Mouse (Mus musculus): ENCODE measurements around the gene Zswim1. TPM values are rescaled to one million over a fixed set of nuclear protein-coding genes. Genes with fewer than 3 reads are reported as not detected.

Gene Zswim1
- polyA plus RNA-seq (2014; fragmentation: Nextera tagmentation; extraction: Ambion mirVana), result 20.4 and 21.2 TPM in 2 replicates

DNA sequence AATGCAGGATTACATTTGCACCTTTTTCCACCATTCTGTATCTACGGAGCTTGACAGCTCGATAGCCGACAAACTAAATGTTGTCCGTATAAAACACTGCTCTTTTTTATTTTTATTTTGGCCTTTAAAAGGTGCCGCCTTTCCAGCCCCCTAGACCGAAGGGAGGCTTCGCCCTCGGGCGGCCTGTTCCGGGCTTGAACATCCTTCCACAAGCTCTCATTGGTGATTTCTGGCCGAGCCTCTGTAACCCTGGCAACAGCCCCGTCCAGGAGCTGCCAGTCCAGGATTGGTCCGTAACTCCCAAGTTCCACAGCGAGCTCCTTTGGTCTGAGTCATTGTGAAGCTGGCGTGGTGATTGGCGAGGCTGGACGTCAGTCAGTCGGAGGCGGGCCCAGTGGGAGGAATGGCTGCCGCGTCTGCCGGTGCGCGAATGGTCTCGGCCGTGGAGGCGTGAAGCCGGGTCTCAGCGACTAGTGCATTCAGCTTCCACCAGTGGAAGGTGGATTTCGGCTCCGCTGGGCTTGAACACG lies at the start of gene Zswim1:
Gene Zswim1 (plus strand): TSS at position 51 of the 530 bp plus-strand sequence.
- 1% methylated on average over 32 of the region's 32 CpGs for WGBS
- peak; percentile 99 for DNase-seq (ENCODE audit: low spot score)
- H3K27me3 ChIP-seq (ENCODE audit: control insufficient read depth, insufficient read depth, low read length), result no peaks in the 10 kb centered on the region
- peak within 1 kb of the TSS; percentile 43 for H3K4me2 ChIP-seq (ENCODE audit: low read depth, low read length)
- no peaks in the 10 kb centered on the region for H3K9me3 ChIP-seq (replicated peaks; ENCODE audit: control insufficient read depth, low read length)
- H3K4me3 ChIP-seq (ENCODE audit: low read depth, low read length), result peak within 1 kb of the TSS; percentile 65
- peak; percentile 99 for ATAC-seq (replicated peaks; ENCODE audit: insufficient number of reproducible peaks, low FRiP score, low TSS enrichment, low read depth)
- H3K4me1 ChIP-seq (ENCODE audit: control insufficient read depth, insufficient read depth, low read length), result no peaks in the 10 kb centered on the region
- peak within 1 kb of the TSS; percentile 60; the same call in 1 of the 2 replicates for H3K27ac ChIP-seq (replicated peaks; ENCODE audit: low read depth, low read length)
- no peaks in the 10 kb centered on the region; the same call in none of the 2 replicates for H3K36me3 ChIP-seq (replicated peaks; ENCODE audit: control insufficient read depth, insufficient read depth, low read depth, low read length)
- peak within 1 kb of the TSS; percentile 61 for H3K9ac ChIP-seq (replicated peaks; ENCODE audit: low read length)

DNA sequence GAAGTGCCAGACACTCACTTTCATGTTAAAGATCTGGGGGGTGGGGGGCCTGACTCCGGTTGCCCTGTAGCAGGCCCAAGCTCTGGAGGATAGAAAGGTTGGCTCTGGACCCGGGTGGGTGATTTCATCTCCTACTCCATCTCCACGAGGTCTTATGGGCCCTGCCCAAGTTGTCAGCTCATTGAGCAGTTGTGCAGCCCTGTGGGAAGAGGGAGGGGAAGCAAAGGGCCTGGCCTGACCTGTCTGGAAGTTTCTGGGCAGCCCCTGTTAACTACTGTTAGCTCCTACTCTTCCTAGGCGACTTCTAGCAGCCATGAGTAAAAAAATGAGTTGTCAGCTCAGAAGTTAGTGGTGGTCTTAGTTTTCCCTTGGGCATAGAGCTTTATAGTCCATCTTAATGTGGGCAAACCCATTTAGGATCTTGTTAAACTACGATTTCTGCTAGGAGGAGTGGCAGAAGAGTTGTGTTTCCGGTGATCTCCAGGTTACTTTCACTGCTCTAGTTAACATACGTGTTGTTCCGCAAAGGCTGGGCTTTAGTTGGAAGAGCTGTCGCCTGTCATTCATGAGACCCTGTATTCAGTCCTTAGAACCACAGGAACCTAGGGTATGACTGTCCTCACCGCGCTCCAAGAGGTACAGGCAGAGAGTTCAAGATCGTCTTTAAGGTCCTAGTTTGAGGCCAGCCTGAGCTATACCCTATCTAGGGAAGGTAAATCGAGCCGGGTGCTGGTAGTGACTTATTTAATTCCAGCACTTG lies 49.1 kb upstream of the Zswim1 start:
- Histone ChIP-seq H3K4me2 (ENCODE audit: low read depth, low read length) (no peak overlapping the region), H3K27ac (replicated peaks; ENCODE audit: low read depth, low read length) (no peak overlapping the region), H3K4me1 (ENCODE audit: control insufficient read depth, insufficient read depth, low read length) (peaks cover 4% of the 10 kb centered on the region; the same call in 1 of the 2 replicates), H3K9ac (replicated peaks; ENCODE audit: low read length) (no peak overlapping the region), H3K27me3 (ENCODE audit: control insufficient read depth, insufficient read depth, low read length) (no peaks in the 10 kb centered on the region), H3K9me3 (replicated peaks; ENCODE audit: control insufficient read depth, low read length) (no peaks in the 10 kb centered on the region; the same call in 1 of the 2 replicates), H3K4me3 (ENCODE audit: low read depth, low read length) (no peak overlapping the region), H3K36me3 (replicated peaks; ENCODE audit: control insufficient read depth, insufficient read depth, low read depth, low read length) (no peaks in the 10 kb centered on the region; the same call in 1 of the 2 replicates)
- WGBS, result 82% methylated on average over 14 of the region's 14 CpGs
- ATAC-seq (replicated peaks; ENCODE audit: insufficient number of reproducible peaks, low FRiP score, low TSS enrichment, low read depth) (no peak), DNase-seq (ENCODE audit: low spot score) (no peak)

DNA sequence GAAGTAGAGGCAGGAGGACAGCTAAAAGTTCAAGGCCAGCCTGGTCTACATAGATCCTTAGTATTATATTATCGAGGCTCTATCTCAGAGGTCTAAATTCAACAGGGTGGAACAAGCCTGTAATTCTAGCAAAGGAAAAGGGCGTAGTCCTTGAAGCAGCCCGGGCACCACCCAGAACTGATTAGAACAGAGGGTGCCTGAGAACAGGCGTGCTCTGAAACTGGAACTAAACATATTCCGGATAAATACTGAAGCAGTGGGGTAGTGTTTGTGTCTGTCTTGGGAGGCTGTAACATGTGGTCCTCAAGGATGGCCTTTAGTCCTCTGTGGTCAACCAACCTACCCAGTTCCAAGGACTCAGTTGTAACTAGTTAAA lies 48.5 kb upstream of the Zswim1 start:
- 84% methylated on average over 5 of the region's 5 CpGs for WGBS
- no peak overlapping the region for H3K9ac ChIP-seq (replicated peaks; ENCODE audit: low read length)
- DNase-seq (ENCODE audit: low spot score), result no peak
- no peak overlapping the region for H3K4me2 ChIP-seq (ENCODE audit: low read depth, low read length)
- no peaks in the 10 kb centered on the region; the same call in 1 of the 2 replicates for H3K36me3 ChIP-seq (replicated peaks; ENCODE audit: control insufficient read depth, insufficient read depth, low read depth, low read length)
- H3K4me3 ChIP-seq (ENCODE audit: low read depth, low read length), result no peak overlapping the region
- H3K27me3 ChIP-seq (ENCODE audit: control insufficient read depth, insufficient read depth, low read length), result no peaks in the 10 kb centered on the region
- ATAC-seq (replicated peaks; ENCODE audit: insufficient number of reproducible peaks, low FRiP score, low TSS enrichment, low read depth), result no peak
- H3K4me1 ChIP-seq (ENCODE audit: control insufficient read depth, insufficient read depth, low read length), result peaks cover 4% of the 10 kb centered on the region; the same call in 1 of the 2 replicates
- no peaks in the 10 kb centered on the region; the same call in 1 of the 2 replicates for H3K9me3 ChIP-seq (replicated peaks; ENCODE audit: control insufficient read depth, low read length)
- no peak overlapping the region for H3K27ac ChIP-seq (replicated peaks; ENCODE audit: low read depth, low read length)

DNA sequence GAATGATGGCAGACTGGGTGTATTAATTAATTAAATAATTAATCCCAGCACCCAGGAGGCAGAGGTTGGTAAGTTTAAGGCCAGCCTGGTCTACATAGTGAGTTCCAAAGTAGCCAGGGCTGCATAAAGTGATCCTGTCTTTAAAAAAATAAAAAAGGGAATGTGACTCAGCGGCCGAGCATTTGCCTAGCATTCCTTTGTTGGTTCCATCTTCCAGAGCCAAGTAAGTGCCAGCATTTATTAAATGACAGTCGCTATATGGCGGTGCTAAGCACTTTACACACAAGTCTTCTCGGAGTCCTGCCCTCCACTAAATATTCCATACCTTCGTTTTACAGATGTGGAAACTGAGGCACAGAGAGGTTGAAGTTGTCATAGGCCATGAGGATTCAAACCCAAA lies 46.4 kb upstream of the Zswim1 start:
- 90% methylated on average over 6 of the region's 6 CpGs for WGBS
- Histone ChIP-seq H3K27ac (replicated peaks; ENCODE audit: low read depth, low read length) (no peak overlapping the region), H3K9me3 (replicated peaks; ENCODE audit: control insufficient read depth, low read length) (no peaks in the 10 kb centered on the region; the same call in 1 of the 2 replicates), H3K9ac (replicated peaks; ENCODE audit: low read length) (no peak overlapping the region), H3K4me2 (ENCODE audit: low read depth, low read length) (no peak overlapping the region), H3K27me3 (ENCODE audit: control insufficient read depth, insufficient read depth, low read length) (no peaks in the 10 kb centered on the region), H3K36me3 (replicated peaks; ENCODE audit: control insufficient read depth, insufficient read depth, low read depth, low read length) (no peaks in the 10 kb centered on the region; the same call in 1 of the 2 replicates), H3K4me3 (ENCODE audit: low read depth, low read length) (no peak overlapping the region), H3K4me1 (ENCODE audit: control insufficient read depth, insufficient read depth, low read length) (peaks cover 4% of the 10 kb centered on the region; the same call in 1 of the 2 replicates)
- ATAC-seq (replicated peaks; ENCODE audit: insufficient number of reproducible peaks, low FRiP score, low TSS enrichment, low read depth) (no peak), DNase-seq (ENCODE audit: low spot score) (no peak)

DNA sequence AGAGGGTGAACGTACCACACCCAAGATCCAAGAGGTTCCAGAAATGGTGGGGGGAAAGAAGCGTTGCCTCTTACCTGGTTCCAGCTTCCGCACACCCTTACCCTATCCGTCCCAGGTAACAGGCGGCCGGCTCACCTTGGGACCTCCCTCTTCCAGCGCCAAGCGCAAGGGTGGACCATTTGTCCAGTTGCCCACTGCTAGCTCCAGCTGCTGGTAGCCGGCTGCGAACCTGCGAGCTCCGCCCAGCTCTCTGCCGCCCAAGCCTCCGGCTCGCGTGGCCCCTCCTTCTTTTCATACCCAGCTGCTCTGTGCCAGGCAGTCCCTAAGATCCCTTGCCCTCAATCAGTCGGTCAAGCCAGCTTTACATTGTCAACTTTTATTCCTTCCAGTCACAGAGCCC lies 45.7 kb upstream of the Zswim1 start:
- DNase-seq (ENCODE audit: low spot score) (no peak), ATAC-seq (replicated peaks; ENCODE audit: insufficient number of reproducible peaks, low FRiP score, low TSS enrichment, low read depth) (no peak)
- H3K9me3 ChIP-seq (replicated peaks; ENCODE audit: control insufficient read depth, low read length), result no peaks in the 10 kb centered on the region; the same call in 1 of the 2 replicates
- no peak overlapping the region for H3K4me2 ChIP-seq (ENCODE audit: low read depth, low read length)
- H3K27me3 ChIP-seq (ENCODE audit: control insufficient read depth, insufficient read depth, low read length), result no peaks in the 10 kb centered on the region
- H3K36me3 ChIP-seq (replicated peaks; ENCODE audit: control insufficient read depth, insufficient read depth, low read depth, low read length), result no peaks in the 10 kb centered on the region
- H3K4me1 ChIP-seq (ENCODE audit: control insufficient read depth, insufficient read depth, low read length), result no peaks in the 10 kb centered on the region
- H3K4me3 ChIP-seq (ENCODE audit: low read depth, low read length), result no peak overlapping the region
- H3K27ac ChIP-seq (replicated peaks; ENCODE audit: low read depth, low read length), result no peak overlapping the region
- no peak overlapping the region for H3K9ac ChIP-seq (replicated peaks; ENCODE audit: low read length)
- WGBS, result 64% methylated on average over 17 of the region's 17 CpGs

DNA sequence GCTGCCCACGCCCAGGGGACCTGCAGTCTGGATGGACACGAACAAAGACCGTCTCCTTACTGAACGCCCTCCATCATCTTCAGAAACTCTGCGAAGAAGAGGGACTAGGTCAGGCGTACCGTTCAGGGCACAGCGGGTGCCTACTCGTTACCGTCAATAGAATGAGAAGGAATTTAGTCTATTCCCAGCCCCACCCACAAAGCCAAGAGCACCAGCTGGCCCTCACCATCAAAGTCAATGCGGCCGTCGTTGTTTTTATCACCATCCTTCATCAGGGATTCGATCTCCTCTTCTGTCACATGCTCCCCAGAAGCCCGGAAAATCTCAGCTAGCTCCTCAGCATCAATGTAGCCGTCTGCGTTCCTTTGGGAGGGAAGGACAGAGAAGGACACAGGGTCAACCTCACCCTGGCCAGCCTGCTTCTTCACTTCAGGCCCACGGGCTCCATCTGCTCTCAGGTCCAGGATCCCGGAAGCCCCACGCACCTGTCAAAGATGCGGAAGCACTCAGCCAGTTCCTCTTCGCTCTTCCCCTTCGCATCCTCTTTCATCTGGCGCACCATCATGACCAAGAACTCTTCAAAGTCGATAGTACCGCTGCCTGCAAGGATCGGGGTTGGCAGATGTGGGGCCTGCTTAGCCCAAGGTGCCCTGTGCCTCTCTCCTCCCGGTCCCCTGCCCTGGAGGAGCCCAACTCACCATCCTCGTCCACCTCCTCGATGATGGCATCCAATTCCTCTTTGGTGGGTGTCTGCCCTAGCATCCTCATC lies 45.1 kb upstream of the Zswim1 start:
- Histone ChIP-seq H3K4me2 (ENCODE audit: low read depth, low read length) (no peak overlapping the region), H3K4me3 (ENCODE audit: low read depth, low read length) (no peak overlapping the region), H3K9me3 (replicated peaks; ENCODE audit: control insufficient read depth, low read length) (no peaks in the 10 kb centered on the region; the same call in 1 of the 2 replicates), H3K36me3 (replicated peaks; ENCODE audit: control insufficient read depth, insufficient read depth, low read depth, low read length) (no peaks in the 10 kb centered on the region), H3K9ac (replicated peaks; ENCODE audit: low read length) (no peak overlapping the region), H3K27ac (replicated peaks; ENCODE audit: low read depth, low read length) (no peak overlapping the region), H3K4me1 (ENCODE audit: control insufficient read depth, insufficient read depth, low read length) (no peaks in the 10 kb centered on the region), H3K27me3 (ENCODE audit: control insufficient read depth, insufficient read depth, low read length) (no peaks in the 10 kb centered on the region)
- DNase-seq (ENCODE audit: low spot score) (no peak), ATAC-seq (replicated peaks; ENCODE audit: insufficient number of reproducible peaks, low FRiP score, low TSS enrichment, low read depth) (no peak)
- 87% methylated on average over 30 of the region's 30 CpGs for WGBS

DNA sequence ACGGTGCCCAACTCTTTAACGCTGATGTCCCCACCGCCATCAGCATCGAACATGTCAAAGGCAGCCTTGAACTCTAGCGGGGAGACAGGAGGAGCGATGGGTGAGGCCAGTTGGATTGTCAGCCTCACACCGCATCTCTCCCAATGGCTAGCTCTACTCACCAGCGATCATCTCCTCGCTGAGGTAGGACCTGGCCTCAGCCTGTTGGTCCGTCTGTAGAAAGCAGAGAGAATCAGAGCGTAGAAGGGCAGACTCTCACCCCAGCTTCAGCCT lies 44.5 kb upstream of the Zswim1 start:
- Histone ChIP-seq H3K9me3 (replicated peaks; ENCODE audit: control insufficient read depth, low read length) (no peaks in the 10 kb centered on the region; the same call in 1 of the 2 replicates), H3K4me2 (ENCODE audit: low read depth, low read length) (no peak overlapping the region), H3K4me1 (ENCODE audit: control insufficient read depth, insufficient read depth, low read length) (no peaks in the 10 kb centered on the region), H3K36me3 (replicated peaks; ENCODE audit: control insufficient read depth, insufficient read depth, low read depth, low read length) (no peaks in the 10 kb centered on the region), H3K27ac (replicated peaks; ENCODE audit: low read depth, low read length) (no peak overlapping the region), H3K4me3 (ENCODE audit: low read depth, low read length) (no peak overlapping the region), H3K27me3 (ENCODE audit: control insufficient read depth, insufficient read depth, low read length) (no peaks in the 10 kb centered on the region), H3K9ac (replicated peaks; ENCODE audit: low read length) (no peak overlapping the region)
- 93% methylated on average over 11 of the region's 11 CpGs for WGBS
- no peak for DNase-seq (ENCODE audit: low spot score)
- ATAC-seq (replicated peaks; ENCODE audit: insufficient number of reproducible peaks, low FRiP score, low TSS enrichment, low read depth), result no peak

DNA sequence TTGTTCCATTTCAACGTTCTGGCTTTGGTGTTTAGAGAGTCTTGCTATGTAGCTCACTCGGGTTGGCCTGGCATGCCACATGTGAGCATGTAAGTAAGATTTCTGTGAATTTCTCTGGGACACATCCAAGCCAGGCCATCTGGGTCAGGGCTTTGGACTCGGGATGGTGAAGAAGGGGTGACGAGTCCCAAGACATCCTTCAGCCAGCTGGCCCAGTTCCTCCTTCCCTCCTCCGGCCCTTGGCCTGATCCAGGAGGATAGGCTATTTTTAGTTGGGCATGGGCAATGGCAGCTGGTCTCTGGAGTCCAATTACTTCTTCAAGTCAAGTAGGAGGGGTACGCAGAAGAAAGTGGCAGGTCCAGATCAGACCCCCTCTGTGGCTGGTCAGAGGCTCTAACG lies 43.7 kb upstream of the Zswim1 start:
- DNase-seq (ENCODE audit: low spot score), result no peak
- WGBS, result 78% methylated on average over 7 of the region's 7 CpGs
- H3K36me3 ChIP-seq (replicated peaks; ENCODE audit: control insufficient read depth, insufficient read depth, low read depth, low read length), result no peaks in the 10 kb centered on the region
- H3K4me3 ChIP-seq (ENCODE audit: low read depth, low read length), result no peak overlapping the region
- no peak overlapping the region for H3K9ac ChIP-seq (replicated peaks; ENCODE audit: low read length)
- H3K27me3 ChIP-seq (ENCODE audit: control insufficient read depth, insufficient read depth, low read length), result no peaks in the 10 kb centered on the region
- H3K4me2 ChIP-seq (ENCODE audit: low read depth, low read length), result no peak overlapping the region
- no peak for ATAC-seq (replicated peaks; ENCODE audit: insufficient number of reproducible peaks, low FRiP score, low TSS enrichment, low read depth)
- no peaks in the 10 kb centered on the region for H3K4me1 ChIP-seq (ENCODE audit: control insufficient read depth, insufficient read depth, low read length)
- H3K9me3 ChIP-seq (replicated peaks; ENCODE audit: control insufficient read depth, low read length), result no peaks in the 10 kb centered on the region; the same call in 1 of the 2 replicates
- no peak overlapping the region for H3K27ac ChIP-seq (replicated peaks; ENCODE audit: low read depth, low read length)

Data from embryonic facial prominence, embryonic 11.5 days (tissue).